Mouse (Mus musculus): Measurements from ENCODE around the gene Pigm. TPM values are rescaled to one million over a fixed set of nuclear protein-coding genes. Genes with fewer than 3 reads are reported as not detected.

The Pigm gene
- 6.7 TPM for polyA plus RNA-seq (2014; fragmentation: Illumina TruSeq; extraction: RNeasy Lipid Tissue Mini Kit (QIAGEN cat#74804); ENCODE audit: low read depth, low replicate concordance)

GRCm38 (mm10) chr1:172376198-172376667 lies at the start of gene Pigm:
Gene Pigm (plus strand): TSS chr1:172376546.

GRCm38 (mm10) chr1:172329131-172329530 lies 47.2 kb upstream of the Pigm start, which contains the start of gene Kcnj9:
Gene Kcnj9 (minus strand): TSS chr1:172329318.

GRCm38 (mm10) chr1:172340729-172341321 lies 35.5 kb upstream of the Pigm start, which contains the start of gene Kcnj10:
Gene Kcnj10 (plus strand): TSS chr1:172341210.

Other genes with a start within 250 kb of the Pigm start
- gene Pex19, start 249.8 kb upstream of the Pigm start, polyA plus RNA-seq (2014; fragmentation: Illumina TruSeq; extraction: RNeasy Lipid Tissue Mini Kit (QIAGEN cat#74804); ENCODE audit: low read depth, low replicate concordance), result 19.4 TPM
- gene Dcaf8, start 228.5 kb upstream of the Pigm start, polyA plus RNA-seq (2014; fragmentation: Illumina TruSeq; extraction: RNeasy Lipid Tissue Mini Kit (QIAGEN cat#74804); ENCODE audit: low read depth, low replicate concordance), result 73.1 TPM
- 19.4 TPM for gene Pea15a, start 169.7 kb upstream of the Pigm start, polyA plus RNA-seq (2014; fragmentation: Illumina TruSeq; extraction: RNeasy Lipid Tissue Mini Kit (QIAGEN cat#74804); ENCODE audit: low read depth, low replicate concordance)
- gene Casq1, start 156.7 kb upstream of the Pigm start, polyA plus RNA-seq (2014; fragmentation: Illumina TruSeq; extraction: RNeasy Lipid Tissue Mini Kit (QIAGEN cat#74804); ENCODE audit: low read depth, low replicate concordance), result 4.4 TPM
- 286 TPM for gene Atp1a4, start 118.1 kb upstream of the Pigm start, polyA plus RNA-seq (2014; fragmentation: Illumina TruSeq; extraction: RNeasy Lipid Tissue Mini Kit (QIAGEN cat#74804); ENCODE audit: low read depth, low replicate concordance)
- 0.74 TPM for gene Igsf8, start 114.9 kb upstream of the Pigm start, polyA plus RNA-seq (2014; fragmentation: Illumina TruSeq; extraction: RNeasy Lipid Tissue Mini Kit (QIAGEN cat#74804); ENCODE audit: low read depth, low replicate concordance)
- 9.5 TPM for gene Atp1a2, start 78.5 kb upstream of the Pigm start, polyA plus RNA-seq (2014; fragmentation: Illumina TruSeq; extraction: RNeasy Lipid Tissue Mini Kit (QIAGEN cat#74804); ENCODE audit: low read depth, low replicate concordance)
- 8.4 TPM for gene Kcnj9, start 47.2 kb upstream of the Pigm start, polyA plus RNA-seq (2014; fragmentation: Illumina TruSeq; extraction: RNeasy Lipid Tissue Mini Kit (QIAGEN cat#74804); ENCODE audit: low read depth, low replicate concordance)
- 0.10 TPM for gene Kcnj10, start 35.3 kb upstream of the Pigm start, polyA plus RNA-seq (2014; fragmentation: Illumina TruSeq; extraction: RNeasy Lipid Tissue Mini Kit (QIAGEN cat#74804); ENCODE audit: low read depth, low replicate concordance)
- 5.3 TPM for gene Slamf9, start 98.8 kb downstream of the Pigm start, polyA plus RNA-seq (2014; fragmentation: Illumina TruSeq; extraction: RNeasy Lipid Tissue Mini Kit (QIAGEN cat#74804); ENCODE audit: low read depth, low replicate concordance)
- 1.2 TPM for gene Igsf9, start 105.2 kb downstream of the Pigm start, polyA plus RNA-seq (2014; fragmentation: Illumina TruSeq; extraction: RNeasy Lipid Tissue Mini Kit (QIAGEN cat#74804); ENCODE audit: low read depth, low replicate concordance)
- gene Tagln2, start 123.5 kb downstream of the Pigm start, polyA plus RNA-seq (2014; fragmentation: Illumina TruSeq; extraction: RNeasy Lipid Tissue Mini Kit (QIAGEN cat#74804); ENCODE audit: low read depth, low replicate concordance), result 1.6 TPM
- 213 TPM for gene Cfap45, start 144.3 kb downstream of the Pigm start, polyA plus RNA-seq (2014; fragmentation: Illumina TruSeq; extraction: RNeasy Lipid Tissue Mini Kit (QIAGEN cat#74804); ENCODE audit: low read depth, low replicate concordance)
- 0.11 TPM for gene Vsig8, start 179.4 kb downstream of the Pigm start, polyA plus RNA-seq (2014; fragmentation: Illumina TruSeq; extraction: RNeasy Lipid Tissue Mini Kit (QIAGEN cat#74804); ENCODE audit: low read depth, low replicate concordance)
- gene Slamf8, start 214.0 kb downstream of the Pigm start, polyA plus RNA-seq (2014; fragmentation: Illumina TruSeq; extraction: RNeasy Lipid Tissue Mini Kit (QIAGEN cat#74804); ENCODE audit: low read depth, low replicate concordance), result not detected
- gene Fcrl6, start 226.0 kb downstream of the Pigm start, polyA plus RNA-seq (2014; fragmentation: Illumina TruSeq; extraction: RNeasy Lipid Tissue Mini Kit (QIAGEN cat#74804); ENCODE audit: low read depth, low replicate concordance), result not detected